Mouse (Mus musculus) midbrain, embryonic 15.5 days (tissue): ENCODE results near the gene Grem1. TPM values are rescaled to one million over a fixed set of nuclear protein-coding genes. Genes with fewer than 3 reads are reported as not detected.
A peak's percentile ranks its signal among the peaks of the same experiment; 100 is the strongest.

Source experiments
- ATAC-seq: fragments of 200-750 bp; cut with Nextera tagmentation; replicated peaks from 2 replicates; pipeline ENCODE4 v1.8.0; 2017; ENCODE audit warnings: moderate TSS enrichment
- H3K27ac ChIP-seq: fragments of 300-500 bp; sonication (generic); 2 replicates; pipeline ENCODE4 v1.5.1; 2015; ENCODE audit warnings: mild to moderate bottlenecking, inconsistent platforms
- H3K27me3 ChIP-seq: fragments of 300-500 bp; sonication (generic); replicated peaks from 2 replicates; pipeline ENCODE4 v1.6.1; 2015; ENCODE audit warnings: inconsistent platforms
- H3K36me3 ChIP-seq: fragments of 300-500 bp; sonication (generic); replicated peaks from 2 replicates; pipeline ENCODE4 v1.6.1; 2015; ENCODE audit warnings: inconsistent platforms
- H3K4me1 ChIP-seq: fragments of 300-500 bp; sonication (generic); 2 replicates; pipeline ENCODE4 v1.6.1; 2015; ENCODE audit warnings: inconsistent platforms
- H3K4me2 ChIP-seq: fragments of 300-500 bp; sonication (generic); 2 replicates; pipeline ENCODE4 v1.6.1; 2015; ENCODE audit warnings: inconsistent platforms, mild to moderate bottlenecking, moderate library complexity
- H3K4me3 ChIP-seq: fragments of 300-500 bp; sonication (generic); 2 replicates; pipeline ENCODE4 v1.5.1; 2015; ENCODE audit warnings: mild to moderate bottlenecking, inconsistent platforms
- H3K9ac ChIP-seq: fragments of 300-500 bp; sonication (generic); 2 replicates; pipeline ENCODE4 v1.6.1; 2015; ENCODE audit warnings: mild to moderate bottlenecking, inconsistent platforms
- H3K9me3 ChIP-seq: fragments of 300-500 bp; sonication (generic); 2 replicates; pipeline ENCODE4 v1.6.1; 2016; ENCODE audit warnings: inconsistent platforms
- WGBS: fragments of 180-500 bp; shearing (Covaris S2); methylation state at CpG from one replicate; pipeline ENCODE4 v1.1.7; 2015; ENCODE audit warnings: mixed read lengths; 5-methylcytosine and 5-hydroxymethylcytosine counted together
- polyA plus RNA-seq: library from polyadenylated mRNA; unstranded; fragments of >200 nt; fragmentation: Nextera tagmentation; extraction: Ambion mirVana; gene quantifications from 2 replicates; pipeline ENCODE4 v1.2.1, GENCODE M21; 2015

Grem1 gene
- polyA plus RNA-seq, 1 experiment from 2014 or later = 1.4 TPM

GRCm38 (mm10) chr2:113781521-113781920, 23.1 kb upstream of the Grem1 start:
- Histone ChIP-seq H3K4me2 (no peak overlapping the region), H3K27ac (no peak overlapping the region), H3K27me3 (no peaks in the 10 kb centered on the region), H3K4me3 (no peak overlapping the region), H3K9me3 (no peaks in the 10 kb centered on the region), H3K36me3 (0 out of 2 replicates have a peak, but pooled peaks cover 3% of the 10 kb centered on the region), H3K9ac (no peak overlapping the region), H3K4me1 (no peaks in the 10 kb centered on the region)
- 86% methylated on average over 4 of the region's 4 CpGs for WGBS
- no peak for ATAC-seq

- 93% methylated on average over 5 of the region's 5 CpGs for WGBS
- H3K9ac ChIP-seq = no peak overlapping the region
- ATAC-seq = no peak
- no peak overlapping the region for H3K4me3 ChIP-seq
- H3K36me3 ChIP-seq = 0 out of 2 replicates have a peak, but pooled peaks cover 3% of the 10 kb centered on the region
- no peaks in the 10 kb centered on the region for H3K9me3 ChIP-seq
- H3K4me2 ChIP-seq = no peak overlapping the region
- no peaks in the 10 kb centered on the region for H3K27me3 ChIP-seq
- H3K4me1 ChIP-seq = no peaks in the 10 kb centered on the region
- H3K27ac ChIP-seq = no peak overlapping the region
These were observed 22.7 kb upstream of the Grem1 start for GRCm38 (mm10) chr2:113781107-113781506.

GRCm38 (mm10) chr2:113779336-113779735, 20.9 kb upstream of the Grem1 start:
- 92% methylated on average over 3 of the region's 3 CpGs for WGBS
- Histone ChIP-seq H3K27me3 (no peaks in the 10 kb centered on the region), H3K36me3 (0 out of 2 replicates have a peak, but pooled peaks cover 7% of the 10 kb centered on the region), H3K9me3 (no peaks in the 10 kb centered on the region), H3K4me1 (no peaks in the 10 kb centered on the region), H3K27ac (no peak overlapping the region), H3K4me2 (no peak overlapping the region), H3K9ac (no peak overlapping the region), H3K4me3 (no peak overlapping the region)
- ATAC-seq = no peak

DNA sequence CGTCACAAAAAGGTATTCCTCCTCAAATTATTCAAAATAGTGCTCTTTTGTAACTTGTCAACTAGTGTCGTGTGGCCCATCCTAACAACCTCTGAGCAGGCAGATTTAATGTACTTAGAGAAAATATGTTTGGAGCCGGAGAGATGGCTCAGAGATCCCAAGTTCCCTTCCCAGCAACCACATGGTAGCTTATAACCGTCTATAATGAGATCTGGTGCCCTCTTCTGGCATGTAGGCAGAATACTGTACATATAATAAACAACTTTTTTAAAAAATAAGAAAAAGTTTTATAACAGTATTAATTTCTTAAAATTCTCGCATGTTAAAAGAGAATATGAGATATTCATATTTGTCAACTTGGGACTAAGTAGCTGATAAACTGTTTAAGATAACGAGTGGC, 19.6 kb upstream of the Grem1 start:
- H3K4me2 ChIP-seq = no peak overlapping the region
- H3K9me3 ChIP-seq = no peaks in the 10 kb centered on the region
- 78% methylated on average over 6 of the region's 6 CpGs for WGBS
- no peaks in the 10 kb centered on the region for H3K4me1 ChIP-seq
- no peak overlapping the region for H3K4me3 ChIP-seq
- H3K27me3 ChIP-seq = no peaks in the 10 kb centered on the region
- H3K9ac ChIP-seq = no peak overlapping the region
- no peak overlapping the region for H3K27ac ChIP-seq
- 0 out of 2 replicates have a peak, but pooled peaks cover 4% of the 10 kb centered on the region for H3K36me3 ChIP-seq
- no peak for ATAC-seq

- 88% methylated on average over 3 of the region's 3 CpGs for WGBS
- H3K9ac ChIP-seq = no peak overlapping the region
- H3K4me2 ChIP-seq = no peak overlapping the region
- ATAC-seq = no peak
- H3K4me3 ChIP-seq = no peak overlapping the region
- H3K27ac ChIP-seq = no peak overlapping the region
- H3K27me3 ChIP-seq = no peaks in the 10 kb centered on the region
- no peaks in the 10 kb centered on the region for H3K9me3 ChIP-seq
- H3K36me3 ChIP-seq = 0 out of 2 replicates have a peak, but pooled peaks cover 4% of the 10 kb centered on the region
- no peaks in the 10 kb centered on the region for H3K4me1 ChIP-seq
These were observed 17.9 kb upstream of the Grem1 start for GRCm38 (mm10) chr2:113776297-113776696.

- H3K27me3 ChIP-seq = no peaks in the 10 kb centered on the region
- no peak overlapping the region for H3K9ac ChIP-seq
- H3K36me3 ChIP-seq = 0 out of 2 replicates have a peak, but pooled peaks cover 4% of the 10 kb centered on the region
- H3K9me3 ChIP-seq = no peaks in the 10 kb centered on the region
- 81% methylated on average over 6 of the region's 6 CpGs for WGBS
- H3K4me2 ChIP-seq = no peak overlapping the region
- ATAC-seq = no peak
- no peaks in the 10 kb centered on the region for H3K4me1 ChIP-seq
- H3K27ac ChIP-seq = no peak overlapping the region
- H3K4me3 ChIP-seq = no peak overlapping the region
These were observed 15.8 kb upstream of the Grem1 start for GRCm38 (mm10) chr2:113774150-113774805.

DNA sequence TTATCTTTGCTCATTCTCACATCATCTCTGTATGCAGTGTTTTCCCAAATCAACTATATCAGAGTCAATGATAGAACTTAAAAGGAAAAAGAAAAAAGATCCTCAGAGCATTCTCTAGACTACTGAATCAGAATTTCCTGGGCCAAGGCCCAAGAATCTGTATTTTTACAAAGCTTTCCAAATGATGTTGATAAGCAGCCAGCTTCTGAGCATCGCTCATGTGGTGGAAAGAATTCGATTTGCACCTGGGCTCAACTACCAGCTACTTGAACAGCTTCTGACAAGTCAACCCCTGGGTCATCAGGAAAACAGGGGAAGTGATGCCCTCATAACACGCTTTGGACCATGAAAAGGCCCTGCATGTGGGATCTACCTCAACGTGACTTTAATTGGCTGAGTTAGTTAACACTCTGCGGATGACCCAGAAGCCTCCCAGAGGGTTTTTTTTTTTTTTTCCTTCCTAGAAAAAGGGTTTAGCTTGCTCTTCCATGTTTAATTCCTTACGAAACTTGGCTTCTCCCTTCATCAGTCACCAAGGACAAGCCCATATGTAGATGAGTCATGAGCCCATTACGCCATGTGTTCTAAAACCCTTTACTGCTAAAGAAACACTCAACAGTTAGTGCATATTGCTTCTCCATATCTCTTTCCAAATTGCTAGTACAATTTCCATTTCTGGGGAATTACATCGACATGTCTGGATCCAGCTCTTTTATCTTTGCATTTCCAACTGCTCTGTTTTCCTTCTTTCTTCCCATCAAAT, 10.3 kb upstream of the Grem1 start:
- Histone ChIP-seq H3K9ac (no peak overlapping the region), H3K9me3 (no peaks in the 10 kb centered on the region), H3K27me3 (no peaks in the 10 kb centered on the region), H3K27ac (no peak overlapping the region), H3K4me3 (no peak overlapping the region), H3K4me1 (no peaks in the 10 kb centered on the region), H3K36me3 (no peaks in the 10 kb centered on the region), H3K4me2 (no peak overlapping the region)
- no peak for ATAC-seq
- WGBS = 94% methylated on average over 8 of the region's 8 CpGs

DNA sequence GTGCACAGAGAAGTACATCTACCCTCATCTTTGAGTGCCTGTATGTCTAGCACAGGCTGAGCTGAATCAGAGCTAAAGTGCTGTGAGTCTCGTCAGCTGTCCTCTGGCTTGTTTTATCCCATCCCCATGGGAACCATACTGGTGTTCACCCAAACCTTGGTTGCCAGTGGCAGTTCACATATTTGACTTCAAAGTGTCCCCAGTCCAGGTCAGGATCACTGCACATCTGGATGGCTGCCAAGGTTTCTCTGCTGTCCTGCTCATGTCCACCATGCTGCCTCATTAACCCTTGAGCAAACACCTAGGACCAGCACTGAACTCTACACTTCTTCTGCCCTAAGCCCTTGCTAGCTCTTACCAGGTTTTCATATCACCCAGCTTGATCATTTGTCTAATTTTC, 7.4 kb upstream of the Grem1 start:
- no peak overlapping the region for H3K4me3 ChIP-seq
- H3K27me3 ChIP-seq = no peaks in the 10 kb centered on the region
- H3K27ac ChIP-seq = no peak overlapping the region
- H3K9me3 ChIP-seq = no peaks in the 10 kb centered on the region
- no peaks in the 10 kb centered on the region for H3K4me1 ChIP-seq
- H3K9ac ChIP-seq = no peak overlapping the region
- 53% methylated on average over 1 of the region's 1 CpGs for WGBS
- no peaks in the 10 kb centered on the region for H3K36me3 ChIP-seq
- ATAC-seq = no peak
- H3K4me2 ChIP-seq = no peak overlapping the region

DNA sequence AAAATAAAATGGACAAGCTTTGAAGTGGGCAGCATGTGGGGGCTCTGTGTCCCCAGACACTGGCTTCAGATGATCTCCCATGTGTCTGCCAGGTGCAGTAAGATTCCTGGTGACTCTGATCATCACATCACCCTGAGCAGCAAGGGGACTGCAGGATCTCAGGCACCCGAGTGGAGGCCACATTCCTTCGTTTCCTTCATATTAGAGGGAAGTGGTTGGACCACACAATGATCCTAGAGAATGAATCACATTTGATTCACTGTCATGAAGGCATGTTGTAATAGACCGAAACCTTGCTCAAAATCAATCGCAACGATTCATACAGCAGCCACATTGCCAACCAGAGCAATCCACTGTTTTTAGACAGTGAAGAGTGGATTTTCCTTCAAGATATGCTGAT, 6.5 kb upstream of the Grem1 start:
- no peak overlapping the region for H3K4me2 ChIP-seq
- no peaks in the 10 kb centered on the region for H3K4me1 ChIP-seq
- no peak for ATAC-seq
- no peak overlapping the region for H3K4me3 ChIP-seq
- H3K27me3 ChIP-seq = no peaks in the 10 kb centered on the region; the same call in 1 of the 2 replicates
- H3K36me3 ChIP-seq = no peaks in the 10 kb centered on the region
- 88% methylated on average over 5 of the region's 5 CpGs for WGBS
- H3K9me3 ChIP-seq = no peaks in the 10 kb centered on the region
- no peak overlapping the region for H3K27ac ChIP-seq
- H3K9ac ChIP-seq = no peak overlapping the region

DNA sequence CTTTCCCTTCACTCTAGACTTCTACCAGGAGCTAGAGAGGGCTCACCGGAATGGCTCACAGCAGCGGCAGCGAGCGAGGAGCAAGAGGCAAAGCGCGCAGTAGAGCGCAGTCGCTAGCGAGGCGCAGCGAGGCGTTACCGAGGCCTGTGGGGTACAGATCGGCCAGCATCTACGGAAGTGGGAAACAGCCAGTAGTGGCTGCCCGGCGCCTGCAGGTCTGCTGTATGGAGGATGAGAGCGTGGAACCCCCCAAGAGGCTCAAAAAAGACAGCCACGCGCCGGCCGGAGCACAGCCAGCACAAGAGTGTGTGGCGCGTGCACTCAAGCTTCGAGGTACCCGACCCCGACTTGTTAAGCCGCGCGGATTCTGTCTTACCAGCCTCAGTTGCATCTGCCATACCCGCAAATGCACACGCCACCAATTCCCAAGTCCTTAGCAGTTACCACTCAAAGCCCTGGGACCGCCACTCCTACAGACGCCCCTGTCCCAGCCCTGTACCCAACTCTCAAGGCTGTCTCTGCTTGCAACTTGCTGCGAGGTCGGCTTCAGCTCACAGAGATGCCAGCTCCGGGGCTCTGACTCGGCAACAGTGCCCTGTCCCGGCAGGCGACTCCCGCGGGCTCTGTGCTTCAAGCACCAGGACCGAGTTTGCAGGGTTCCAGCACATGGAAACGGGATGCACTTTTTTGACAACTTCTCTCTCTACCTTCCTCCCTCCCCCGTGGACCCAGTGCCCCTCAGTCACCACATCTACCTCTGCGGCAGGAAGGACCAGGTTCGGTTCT, 728 bp downstream of the Grem1 start:
- H3K9me3 ChIP-seq = no peaks in the 10 kb centered on the region
- no peak overlapping the region for H3K27ac ChIP-seq
- WGBS = under 1% methylated on average over 47 of the region's 47 CpGs
- H3K4me3 ChIP-seq = peak overlapping the region; percentile 58
- peak; percentile 53 for ATAC-seq
- peaks cover 22% of the 10 kb centered on the region for H3K4me1 ChIP-seq
- H3K4me2 ChIP-seq = peak overlapping the region; percentile 93
- peaks cover 11% of the 10 kb centered on the region for H3K27me3 ChIP-seq
- peak overlapping the region; percentile 59 for H3K9ac ChIP-seq
- no peaks in the 10 kb centered on the region for H3K36me3 ChIP-seq

GRCm38 (mm10) chr2:113756924-113757524, 1.4 kb downstream of the Grem1 start:
- H3K4me2 ChIP-seq = peak overlapping the region; percentile 93
- peaks cover 11% of the 10 kb centered on the region for H3K27me3 ChIP-seq
- WGBS = under 1% methylated on average over 12 of the region's 12 CpGs
- peak overlapping the region; percentile 59 for H3K9ac ChIP-seq
- H3K36me3 ChIP-seq = no peaks in the 10 kb centered on the region
- ATAC-seq = peak; percentile 10; the same call in 1 of the 2 replicates
- no peaks in the 10 kb centered on the region for H3K9me3 ChIP-seq
- H3K27ac ChIP-seq = no peak overlapping the region
- peak overlapping the region; percentile 58 for H3K4me3 ChIP-seq
- peaks cover 22% of the 10 kb centered on the region for H3K4me1 ChIP-seq

- Histone ChIP-seq H3K36me3 (no peaks in the 10 kb centered on the region), H3K4me3 (no peak overlapping the region), H3K9ac (no peak overlapping the region), H3K4me1 (no peaks in the 10 kb centered on the region), H3K27ac (no peak overlapping the region), H3K9me3 (no peaks in the 10 kb centered on the region), H3K27me3 (no peaks in the 10 kb centered on the region), H3K4me2 (no peak overlapping the region)
- ATAC-seq = no peak
- 78% methylated on average over 12 of the region's 12 CpGs for WGBS
These were observed 8.7 kb downstream of the Grem1 start for GRCm38 (mm10) chr2:113749721-113750120.
